Mouse (Mus musculus) lung, adult 2 months (tissue): ENCODE measurements at regions not wholly inside any gene's neighbourhood (a gene's known extent, or its start where the extent isn't known, plus 50 kb on each side); places are given as distances from the start of the nearest gene placed in this dataset.

Experiments
- CTCF ChIP-seq: fragments of 200-500 bp; IDR thresholded peaks from 2 replicates; pipeline ENCODE4 v1.5.1; 2011; ENCODE audit warnings: mild to moderate bottlenecking, low read length, control low read depth; ENCODE audit not compliant: insufficient read depth
- POLR2A ChIP-seq: fragments of 200-500 bp; IDR thresholded peaks from 2 replicates; pipeline ENCODE4 v1.6.1; 2011; ENCODE audit warnings: low read depth, mild to moderate bottlenecking, control low read depth, low read length, borderline replicate concordance; ENCODE audit errors: extremely low read depth

DNA sequence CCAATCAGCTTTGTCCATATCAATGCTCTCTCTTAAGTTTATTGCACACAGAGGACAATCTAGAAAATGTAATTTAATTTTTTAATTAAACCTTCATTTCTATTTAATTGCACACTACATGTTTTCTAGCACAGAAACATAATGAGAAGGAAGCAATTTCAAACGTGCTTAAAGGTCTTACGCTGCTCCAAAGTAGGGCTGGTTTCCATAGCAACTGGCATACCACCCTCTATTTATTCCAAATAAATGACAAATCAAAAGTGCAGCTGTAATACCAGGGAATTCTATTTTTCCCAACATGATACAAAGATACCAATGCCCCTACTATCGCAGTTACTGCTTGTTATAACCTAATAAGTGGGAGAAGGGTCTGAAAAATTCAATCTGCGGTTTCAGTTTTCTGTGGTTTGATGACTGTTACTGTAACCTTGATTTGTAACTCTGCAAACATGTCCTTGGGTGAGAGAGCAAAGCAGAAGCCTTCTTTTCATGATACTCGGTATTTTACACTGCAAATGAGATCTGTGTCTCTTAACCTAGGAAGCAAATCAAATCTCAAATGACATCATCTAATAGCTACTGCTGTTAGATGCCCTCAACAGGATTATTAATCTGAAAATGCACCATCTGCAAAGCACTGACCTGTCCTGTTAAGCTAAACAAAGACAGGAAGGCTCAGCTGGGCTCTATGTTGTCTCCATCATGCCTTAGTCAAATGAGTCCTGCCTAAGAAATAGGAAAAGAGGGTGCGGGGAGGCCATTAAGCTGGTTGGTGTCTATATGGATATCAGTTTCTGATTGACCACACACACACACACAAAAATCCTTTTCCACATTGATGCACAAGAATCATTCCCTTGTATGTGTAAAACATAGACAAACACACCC, 535.6 kb downstream of the Basp1 start:
- TF ChIP-seq POLR2A (no peak), CTCF (no peak)
